Mouse (Mus musculus) large intestine, adult 2 months (tissue): Measurements from ENCODE around the gene Gprc6a. TPM values are rescaled to one million over a fixed set of nuclear protein-coding genes. Genes with fewer than 3 reads are reported as not detected.

Experiments
- DNase-seq: peaks from one replicate; pipeline ENCODE4 v3.0.0-alpha.2; 2012; ENCODE audit warnings: low read depth, low spot score
- WGBS: fragments of 180-500 bp; shearing (Covaris S2); methylation state at CpG from one replicate; pipeline ENCODE4 v1.1.7; 2018; 5-methylcytosine and 5-hydroxymethylcytosine counted together
- polyA plus RNA-seq: library from polyadenylated mRNA; depleted of rRNA; stranded (reverse); fragments of >200 nt; gene quantifications from 2 replicates; pipeline ENCODE4 v1.2.3, GENCODE M21; 2012; rRNA removed

Gprc6a gene
- polyA plus RNA-seq, result 0.04 TPM in 1 of 2 replicates, not detected in the other

GRCm38 (mm10) chr10:51631411-51632136, at the start of gene Gprc6a:
Gene Gprc6a (minus strand): TSS chr10:51631461.
- 14% methylated on average over 8 of the region's 8 CpGs for WGBS

DNA sequence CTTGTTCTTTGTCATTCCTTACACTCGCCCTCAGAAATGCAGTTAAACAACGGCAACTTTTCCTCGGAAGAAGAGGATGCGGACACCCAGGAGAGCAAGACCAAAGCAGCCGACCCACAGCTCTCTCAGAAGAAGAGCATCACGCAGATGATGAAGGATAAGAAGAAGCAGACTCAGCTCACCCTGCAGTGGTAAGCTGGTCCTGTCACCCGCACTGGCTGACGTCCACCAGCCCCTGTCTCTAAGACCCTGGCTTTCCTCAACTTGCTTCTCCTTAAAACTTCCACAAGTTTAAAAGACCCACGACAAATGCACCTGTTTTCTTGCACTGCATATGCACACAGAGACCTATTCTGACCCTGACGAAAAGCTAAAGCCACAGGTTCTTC, 47.0 kb upstream of the Gprc6a start:
- DNase-seq, result no peak
- WGBS, result 10% methylated on average over 10 of the region's 10 CpGs

More at GRCm38 (mm10) chr10:51631411-51632136, at the start of gene Gprc6a:
- DNase-seq, result no peak

- 2% methylated on average over 38 of the region's 38 CpGs for WGBS
- DNase-seq, result no peak
These were observed 46.4 kb upstream of the Gprc6a start, which contains the start of gene Rfx6 for GRCm38 (mm10) chr10:51677548-51678250. Gene Rfx6 (plus strand): TSS chr10:51677756.

GRCm38 (mm10) chr10:51672082-51672779, 41.0 kb upstream of the Gprc6a start:
- 39% methylated on average over 1 of the region's 1 CpGs for WGBS
- DNase-seq, result no peak

DNA sequence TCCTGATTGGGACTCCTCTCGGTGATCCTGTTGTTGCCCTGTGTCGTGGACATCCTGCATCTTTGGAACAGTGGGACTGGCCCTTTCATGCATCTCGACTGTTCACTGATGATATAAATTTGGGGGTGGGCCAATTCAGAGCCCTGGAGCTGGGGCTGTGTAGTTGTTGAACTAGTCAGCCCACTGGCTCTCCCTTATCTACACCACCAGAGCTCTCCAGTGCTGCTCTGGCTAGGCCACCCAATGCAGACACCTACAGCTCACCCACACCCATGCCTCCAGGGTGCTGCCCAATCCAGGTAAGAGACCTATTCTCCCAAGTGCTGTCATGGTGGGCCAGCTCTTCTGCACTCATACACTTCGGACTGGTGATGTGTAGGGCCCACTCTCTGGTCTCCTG, 40.3 kb upstream of the Gprc6a start:
- WGBS, result 77% methylated on average over 4 of the region's 4 CpGs
- no peak for DNase-seq

DNA sequence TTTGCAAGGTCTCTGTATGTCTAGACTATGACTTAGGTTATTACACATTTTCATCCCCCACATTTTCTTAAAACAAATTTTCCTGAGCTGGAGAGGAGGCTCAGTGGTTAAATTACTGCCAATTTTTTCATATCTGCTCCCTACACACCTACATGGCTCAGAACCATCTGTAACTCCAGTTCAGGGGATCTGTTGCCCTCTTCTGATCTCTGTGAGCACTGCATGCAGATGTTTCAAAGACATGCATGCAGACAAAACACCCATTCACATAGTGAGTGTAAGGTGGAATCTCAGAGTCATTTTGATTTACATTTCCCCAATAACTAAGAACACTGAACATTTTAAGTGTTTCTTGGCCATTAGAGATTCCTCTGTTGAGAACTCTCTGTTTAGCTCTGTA, 38.1 kb upstream of the Gprc6a start:
- no peak for DNase-seq

DNA sequence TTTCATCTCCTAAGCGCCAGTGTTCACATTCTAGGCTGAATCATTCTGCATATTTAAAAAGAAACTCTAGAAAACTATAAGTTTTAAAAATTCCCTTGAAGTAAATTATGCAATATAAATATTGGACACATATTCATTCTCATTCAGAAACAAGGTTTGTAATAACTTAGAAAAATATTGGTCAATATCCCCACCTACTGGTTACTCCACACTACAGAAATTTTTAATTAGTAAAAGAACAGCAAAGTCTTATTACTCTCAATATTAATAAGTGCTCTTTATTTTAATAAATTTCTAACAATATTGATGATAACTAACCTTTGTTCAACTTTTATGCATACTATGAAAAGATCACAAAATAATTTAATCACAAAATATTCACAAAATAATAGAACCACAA, 26.1 kb upstream of the Gprc6a start:
- no peak for DNase-seq
- 56% methylated on average over 1 of the region's 1 CpGs for WGBS

DNA sequence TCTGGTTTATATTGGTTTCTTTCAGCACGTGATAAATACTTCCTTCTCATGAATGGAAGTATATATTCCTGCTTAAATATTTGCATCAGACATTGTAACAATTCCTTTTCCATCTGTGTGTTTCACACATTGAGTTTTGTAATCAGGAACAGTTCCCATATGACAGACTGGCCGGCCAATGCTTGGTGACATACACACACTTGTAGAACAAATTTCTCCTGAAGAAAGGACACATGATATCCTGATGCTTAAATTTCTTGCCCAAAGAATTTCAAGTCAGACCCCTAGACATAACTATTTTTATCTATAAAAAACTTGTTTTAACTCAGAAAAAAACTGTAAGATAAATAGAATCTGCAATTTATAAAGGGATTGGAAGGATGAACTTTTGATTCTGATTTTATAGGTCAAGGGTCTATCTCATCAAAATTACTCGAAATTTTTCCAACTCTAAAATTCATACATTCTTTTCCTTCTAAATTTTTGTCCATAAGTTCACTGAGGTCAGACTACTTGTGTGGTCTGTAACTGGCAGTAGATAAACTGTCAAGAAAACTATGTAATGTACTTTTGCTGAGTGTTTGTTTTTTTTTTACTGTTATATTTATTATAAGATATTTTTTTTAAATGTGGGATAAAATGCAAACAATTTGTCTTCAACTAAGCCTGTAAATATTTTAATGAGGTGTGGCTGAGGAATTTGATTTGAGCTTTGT, 18.4 kb upstream of the Gprc6a start:
- 47% methylated on average over 3 of the region's 3 CpGs for WGBS
- DNase-seq, result no peak

DNA sequence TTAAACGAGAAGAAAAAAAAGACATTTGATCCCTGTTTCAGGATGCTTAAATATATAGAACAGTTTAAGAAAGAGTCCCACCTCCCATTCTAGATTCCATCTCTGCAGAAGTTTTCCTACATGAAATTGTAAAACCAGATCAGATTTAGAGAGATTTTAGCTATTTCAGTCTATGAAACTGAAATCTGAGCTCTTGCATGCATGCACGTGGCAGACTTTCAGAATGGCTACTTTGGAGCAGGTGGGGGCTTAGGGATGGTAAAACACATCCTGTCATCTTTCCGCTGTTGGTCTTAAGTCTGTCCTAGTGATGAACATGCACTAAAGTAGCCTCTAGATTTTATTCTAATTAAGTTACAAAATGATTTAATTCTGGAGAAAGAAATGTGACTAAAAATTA, 10.1 kb downstream of the Gprc6a start:
- WGBS, result 87% methylated on average over 3 of the region's 3 CpGs
- DNase-seq, result no peak

GRCm38 (mm10) chr10:51620126-51620525, 11.1 kb downstream of the Gprc6a start:
- DNase-seq, result no peak
- WGBS, result 74% methylated on average over 7 of the region's 7 CpGs

DNA sequence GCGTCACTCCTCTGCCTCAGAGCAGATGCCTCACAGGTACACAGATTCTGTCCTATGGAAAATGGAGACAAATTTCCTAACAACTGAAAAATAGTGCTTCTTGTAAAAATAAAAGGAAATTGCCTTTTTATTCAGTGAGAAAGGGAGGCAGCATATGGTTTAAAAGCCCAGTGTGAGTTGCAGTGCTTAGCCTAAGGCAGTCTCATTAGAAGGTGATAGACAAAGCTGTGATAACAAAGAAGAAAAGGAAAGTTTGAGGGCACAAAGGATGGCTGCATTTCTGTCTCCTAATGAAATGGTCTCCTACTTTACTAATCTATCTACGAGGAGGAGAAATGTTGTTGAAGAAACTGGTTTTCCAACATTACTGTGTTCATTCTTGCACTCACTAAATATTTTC, 12.7 kb downstream of the Gprc6a start:
- WGBS, result 83% methylated on average over 2 of the region's 2 CpGs
- DNase-seq, result no peak

- 82% methylated on average over 11 of the region's 11 CpGs for WGBS
- no peak for DNase-seq
These were observed 16.3 kb downstream of the Gprc6a start for GRCm38 (mm10) chr10:51614826-51615590.

DNA sequence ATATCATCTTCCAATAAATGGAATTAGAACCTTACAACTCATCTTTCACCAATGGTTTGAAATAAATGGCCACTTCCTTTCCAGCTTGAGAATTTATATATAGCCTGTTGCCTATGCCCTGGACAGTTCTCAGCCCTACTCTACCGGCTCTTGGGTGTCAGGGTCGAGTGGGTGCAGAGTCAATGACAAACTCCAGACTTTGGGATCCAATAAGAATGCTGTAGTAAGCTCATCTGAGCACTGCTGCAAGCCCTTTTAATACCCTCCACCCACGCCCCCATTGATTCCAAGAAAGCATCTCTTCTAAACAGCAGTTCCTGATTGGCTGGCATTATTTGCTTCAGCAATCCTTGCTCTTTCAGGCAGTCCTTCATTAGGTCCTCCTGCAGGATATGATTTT, 17.8 kb downstream of the Gprc6a start:
- 74% methylated on average over 3 of the region's 3 CpGs for WGBS
- DNase-seq, result no peak

GRCm38 (mm10) chr10:51611969-51612682, 19.1 kb downstream of the Gprc6a start:
- peak; percentile 31 for DNase-seq
- 18% methylated on average over 9 of the region's 9 CpGs for WGBS

- peak; percentile 61 for DNase-seq
- WGBS, result 22% methylated on average over 4 of the region's 4 CpGs
These were observed 21.4 kb downstream of the Gprc6a start for GRCm38 (mm10) chr10:51609741-51610425.

DNA sequence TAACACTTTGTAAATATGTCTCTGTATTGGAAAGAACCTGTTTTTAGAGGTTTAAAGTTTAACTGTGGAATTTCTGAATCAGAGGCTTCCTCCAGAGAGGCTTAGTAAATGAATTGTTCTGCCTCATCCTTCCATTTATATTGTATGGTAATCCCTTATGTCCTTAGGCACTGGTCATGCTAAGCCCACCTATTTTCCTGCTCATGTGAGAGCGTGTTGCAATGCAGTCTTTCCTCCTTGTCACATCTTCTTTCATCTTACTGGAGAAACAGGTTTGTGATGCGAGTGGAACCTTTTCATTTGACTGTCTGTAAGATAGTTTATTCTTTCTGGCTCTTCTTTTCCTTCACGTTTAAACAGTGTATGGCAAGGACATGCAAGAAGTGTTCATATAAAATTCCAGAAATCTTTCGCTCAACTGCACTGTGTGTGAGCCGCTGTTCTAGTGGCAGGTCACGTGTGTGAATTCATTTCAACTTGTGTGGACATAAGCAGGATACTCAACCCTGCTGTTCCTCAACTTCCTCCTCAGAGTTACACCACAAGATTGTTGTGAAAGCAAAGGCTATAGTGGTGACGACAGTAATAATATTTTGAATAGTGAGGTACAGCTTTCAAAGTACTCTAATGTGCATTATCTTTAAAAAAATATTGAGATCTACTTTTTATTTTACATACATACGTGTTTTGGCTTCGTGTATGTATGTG, 34.2 kb downstream of the Gprc6a start:
- no peak for DNase-seq
- WGBS, result 68% methylated on average over 9 of the region's 9 CpGs
